Mouse (Mus musculus): ENCODE measurements around the gene Rcan2.

- TF ChIP-seq POLR2A (IDR thresholded peaks at IDR 0.05; ENCODE audit: low read depth, low read length) (no peak), CTCF (IDR thresholded peaks at IDR 0.05; ENCODE audit: extremely low read depth, insufficient read length, insufficient replicate concordance, low read depth, low read length) (no peak)
Observed at GRCm38 (mm10) chr17:43887931-43888330, 86.8 kb downstream of the Rcan2 start.
